10 mouse cellular contexts compared by ENCODE assay signal in the genomic region with DNA sequence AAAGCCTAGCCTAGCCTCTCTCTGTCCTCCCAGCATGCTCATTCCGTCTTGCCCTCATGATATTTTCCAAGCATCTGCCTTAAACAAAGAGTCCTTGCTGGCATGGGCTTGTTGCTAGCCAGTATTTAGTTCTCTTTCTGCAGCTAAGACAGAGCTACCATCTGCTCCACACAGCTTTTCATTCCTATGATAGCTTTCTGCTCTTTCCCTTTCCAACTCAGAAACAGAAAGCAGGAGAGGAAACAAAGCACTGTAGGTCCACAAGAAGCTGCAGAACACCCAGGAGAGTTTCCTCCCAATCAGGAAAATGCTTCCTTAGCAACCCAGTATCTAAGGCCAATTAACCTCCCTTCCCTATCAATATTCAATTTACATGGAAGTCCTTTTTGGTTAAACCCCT.
A peak's percentile ranks its signal among the peaks of the same experiment; 100 is the strongest.
DNase-seq lines count a peak whose midpoint lies in the region; ATAC-seq and TF ChIP-seq lines count a peak whose summit lies in the region.
"Had no signal": no experiment of that assay in that cellular context is flagged by ENCODE, and none has a peak within 500 bp of the region (broad histone marks: within the 10 kb centered on the region; RNA-seq: fewer than 3 reads in every experiment).

No protein-coding gene starts in this region.

- no peaks in the 10 kb centered on the region for H3K9me3 ChIP-seq in kidney, postnatal 0 days (replicated peaks; ENCODE audit: low read length)
- H3K9me3 ChIP-seq in forebrain, embryonic 11.5 days (ENCODE audit: control insufficient read depth, low read length), result no peaks in the 10 kb centered on the region
- no peaks in the 10 kb centered on the region for H3K9me3 ChIP-seq in midbrain, postnatal 0 days (ENCODE audit: low read length)
- H3K9me3 ChIP-seq: limb, embryonic 12.5 days had no signal

- no peak for TF ChIP-seq CTCF in kidney, postnatal 0 days (IDR thresholded peaks at IDR 0.05; ENCODE audit: low read depth)
- no peak for TF ChIP-seq CTCF in midbrain, postnatal 0 days (IDR thresholded peaks at IDR 0.05)

- no peak for ATAC-seq in kidney, postnatal 0 days (replicated peaks; ENCODE audit: low FRiP score, low read depth)
- ATAC-seq in forebrain, embryonic 11.5 days (replicated peaks; ENCODE audit: low FRiP score), result 0 out of 2 replicates have a peak, but pooled peaks have one; percentile 27
- ATAC-seq in midbrain, postnatal 0 days (ENCODE audit: low FRiP score), result no peak
- no peak for ATAC-seq in granulocyte monocyte progenitor cell, adult 5-6 weeks (replicated peaks; ENCODE audit: poor library complexity, severe bottlenecking)

- no peak overlapping the region for H3K9ac ChIP-seq in kidney, postnatal 0 days (ENCODE audit: low read depth, low read length)
- H3K9ac ChIP-seq in forebrain, embryonic 11.5 days (ENCODE audit: low read length), result no peak overlapping the region
- H3K9ac ChIP-seq in midbrain, postnatal 0 days (replicated peaks; ENCODE audit: low read length, poor library complexity, severe bottlenecking), result no peak overlapping the region
- H3K9ac ChIP-seq: limb, embryonic 12.5 days had no signal

- no peaks in the 10 kb centered on the region for H3K27me3 ChIP-seq in kidney, postnatal 0 days (ENCODE audit: insufficient read depth, low read length)
- H3K27me3 ChIP-seq in forebrain, embryonic 11.5 days (ENCODE audit: control insufficient read depth, insufficient read depth, low read length), result no peaks in the 10 kb centered on the region
- no peaks in the 10 kb centered on the region for H3K27me3 ChIP-seq in midbrain, postnatal 0 days (ENCODE audit: insufficient read depth, low read length)
- H3K27me3 ChIP-seq: limb, embryonic 12.5 days had no signal

- H3K36me3 ChIP-seq in kidney, postnatal 0 days (ENCODE audit: insufficient read depth, low read length), result no peaks in the 10 kb centered on the region
- H3K36me3 ChIP-seq in forebrain, embryonic 11.5 days (ENCODE audit: control insufficient read depth, insufficient read depth, low read length), result no peaks in the 10 kb centered on the region
- H3K36me3 ChIP-seq in midbrain, postnatal 0 days (ENCODE audit: insufficient read depth, low read length), result no peaks in the 10 kb centered on the region
- H3K36me3 ChIP-seq: limb, embryonic 12.5 days had no signal

- peak overlapping the region; percentile 2; the same call in 1 of the 2 replicates for H3K4me2 ChIP-seq in kidney, postnatal 0 days (ENCODE audit: low read length)
- H3K4me2 ChIP-seq in forebrain, embryonic 11.5 days (ENCODE audit: low read depth, low read length, severe bottlenecking), result no peak overlapping the region
- H3K4me2 ChIP-seq in midbrain, postnatal 0 days (ENCODE audit: low read depth, low read length, poor library complexity, severe bottlenecking), result no peak overlapping the region
- H3K4me2 ChIP-seq: limb, embryonic 12.5 days had no signal

- no peak for DNase-seq in kidney, postnatal 0 days (ENCODE audit: low spot score)
- no peak for DNase-seq in kidney, adult 9 months
- DNase-seq in forebrain, embryonic 11.5 days (ENCODE audit: low spot score), result no peak
- DNase-seq in layer of hippocampus, adult 9-10 months (ENCODE audit: low spot score), result peak; percentile 33
- peak; percentile 28 for DNase-seq in midbrain, postnatal 0 days (ENCODE audit: low spot score)
- DNase-seq in urinary bladder, postnatal 36 days (ENCODE audit: low spot score in 2 of 2), result no peak
- DNase-seq in kidney, postnatal 36 days, result no peak
- DNase-seq: heart, postnatal 14 days had no signal

- H3K27ac ChIP-seq in kidney, postnatal 0 days, result no peak overlapping the region
- H3K27ac ChIP-seq in forebrain, embryonic 11.5 days (ENCODE audit: low read depth, low read length), result no peak overlapping the region
- H3K27ac ChIP-seq in midbrain, postnatal 0 days (ENCODE audit: low read depth, low read length), result peak overlapping the region; percentile 18; the same call in 1 of the 2 replicates
- H3K27ac ChIP-seq: limb, embryonic 12.5 days had no signal

- 0 out of 2 replicates have a peak, but pooled peaks cover 5% of the 10 kb centered on the region for H3K4me1 ChIP-seq in kidney, postnatal 0 days (replicated peaks; ENCODE audit: insufficient read depth, low read length)
- H3K4me1 ChIP-seq in forebrain, embryonic 11.5 days (replicated peaks; ENCODE audit: control insufficient read depth, insufficient read depth, low read length), result 0 out of 2 replicates have a peak, but pooled peaks cover 3% of the 10 kb centered on the region
- H3K4me1 ChIP-seq in midbrain, postnatal 0 days (ENCODE audit: insufficient read depth, low read length), result no peaks in the 10 kb centered on the region

- WGBS in kidney, postnatal 0 days, result 61% methylated on average over 1 of the region's 1 CpGs
- WGBS in forebrain, embryonic 11.5 days, result 66% methylated on average over 1 of the region's 1 CpGs
- WGBS in midbrain, postnatal 0 days, result 29% methylated on average over 1 of the region's 1 CpGs

- H3K4me3 ChIP-seq in kidney, postnatal 0 days (replicated peaks; ENCODE audit: low read depth, low read length), result no peak overlapping the region
- no peak overlapping the region for H3K4me3 ChIP-seq in forebrain, embryonic 11.5 days (ENCODE audit: low read depth, low read length)
- no peak overlapping the region for H3K4me3 ChIP-seq in midbrain, postnatal 0 days (ENCODE audit: low read depth, low read length)
- H3K4me3 ChIP-seq: limb, embryonic 12.5 days had no signal

Comparison
In these comparisons a context has a peak if more than half of its experiments do, and no peak if none do; other contexts are left out.
1. DNase-seq: peak in layer of hippocampus, adult 9-10 months (single experiment) and midbrain, postnatal 0 days (single experiment); none in kidney, postnatal 0 days (single experiment), kidney, adult 9 months (single experiment), forebrain, embryonic 11.5 days (single experiment), urinary bladder, postnatal 36 days (0 of 2) and kidney, postnatal 36 days (0 of 2).